In the genomic region with DNA sequence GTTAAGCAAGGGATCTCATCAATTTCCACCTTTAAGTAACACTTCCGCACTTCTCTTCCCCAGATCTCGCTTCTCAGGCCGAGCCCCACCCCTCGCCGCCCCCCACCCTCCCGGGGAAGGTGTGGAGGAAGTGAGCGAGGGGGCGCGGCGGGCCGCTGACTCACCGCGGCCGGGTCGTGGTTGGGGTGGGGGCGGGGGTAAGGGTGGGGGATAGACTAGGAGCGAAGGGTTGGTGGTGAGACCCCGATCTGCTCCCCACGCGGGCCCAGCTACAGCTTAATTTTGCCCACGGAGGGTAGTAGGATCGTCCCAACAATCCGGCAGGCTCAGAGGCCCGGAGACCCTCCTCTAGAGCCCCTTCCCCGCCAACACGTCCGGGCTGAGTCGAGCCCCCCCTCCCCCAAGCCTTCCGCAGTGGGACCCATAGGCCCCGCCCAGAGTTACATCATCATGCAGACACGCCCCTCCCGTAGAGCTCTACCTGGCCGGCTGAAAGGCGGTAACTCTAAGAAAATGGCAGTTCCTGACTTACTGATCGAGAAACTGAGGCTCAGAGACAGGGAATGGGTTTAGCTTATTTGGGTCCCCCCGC, we compare ENCODE assay signal across 1 mouse cellular context.
TF ChIP-seq lines count a peak whose summit lies in the region.

No protein-coding gene starts in this region.

TF ChIP-seq in CH12.LX, 34 proteins besides CTCF, POLR2A, EP300 and RAD21 (continued from another document):
- TF ChIP-seq MEF2A (IDR thresholded peaks at IDR 0.05; ENCODE audit: borderline replicate concordance, low read depth, low read length) (no peak), SIN3A (IDR thresholded peaks at IDR 0.05; ENCODE audit: low read length) (no peak), SMC3 (IDR thresholded peaks at IDR 0.05; ENCODE audit: low read depth, low read length) (no peak), UBTF (IDR thresholded peaks at IDR 0.05; ENCODE audit: low read depth, low read length) (no peak), MAFK (IDR thresholded peaks at IDR 0.05; ENCODE audit: insufficient replicate concordance, low read length) (0 out of 2 replicates have a peak, but pooled peaks have one; percentile 2), USF1 (IDR thresholded peaks at IDR 0.05; ENCODE audit: low read depth, low read length) (no peak), USF2 (conservative IDR thresholded peaks at IDR 0.05; ENCODE audit: low read depth, low read length) (no peak), TCF12 (IDR thresholded peaks at IDR 0.05; ENCODE audit: low read depth, low read length) (peak; percentile 41; the same call in 1 of the 2 replicates), ZMIZ1 (IDR thresholded peaks at IDR 0.05; ENCODE audit: low read depth, low read length) (no peak), PAX5 (IDR thresholded peaks at IDR 0.05; ENCODE audit: low read length) (no peak), MYC (IDR thresholded peaks at IDR 0.05; ENCODE audit: low read depth, low read length) (peak; percentile 16; the same call in 1 of the 2 replicates), ELF1 (IDR thresholded peaks at IDR 0.05; ENCODE audit: low read depth, low read length) (0 out of 2 replicates have a peak, but pooled peaks have one; percentile 7), RCOR1 (conservative IDR thresholded peaks at IDR 0.05; ENCODE audit: low read depth, low read length) (no peak), GABPA (IDR thresholded peaks at IDR 0.05; ENCODE audit: insufficient replicate concordance, low read depth, low read length) (no peak), TBP (conservative IDR thresholded peaks at IDR 0.05; ENCODE audit: low read depth, low read length) (no peak), NELFE (IDR thresholded peaks at IDR 0.05; ENCODE audit: low read depth, low read length) (peak; percentile 48), KAT2A (IDR thresholded peaks at IDR 0.05; ENCODE audit: insufficient replicate concordance, low read length) (no peak), MAZ (IDR thresholded peaks at IDR 0.05; ENCODE audit: low read depth, low read length) (peak; percentile 90), JUND (conservative IDR thresholded peaks at IDR 0.05; ENCODE audit: low read depth, low read length) (no peak), MAX (IDR thresholded peaks at IDR 0.05; ENCODE audit: low read length) (peak; percentile 16; the same call in 1 of the 2 replicates), MXI1 (IDR thresholded peaks at IDR 0.05; ENCODE audit: low read depth, low read length) (no peak; the same call in 1 of the 2 replicates)
